22 mouse cellular contexts compared by ENCODE assay signal in genomic region chr4:106244826-106245510, GRCm38 (mm10).
DNase-seq lines count a peak whose midpoint lies in the region; ATAC-seq and TF ChIP-seq lines count a peak whose summit lies in the region.
"Had no signal": no experiment of that assay in that cellular context is flagged by ENCODE, and none has a peak within 500 bp of the region (broad histone marks: within the 10 kb centered on the region; RNA-seq: fewer than 3 reads in every experiment).

No protein-coding gene starts in this region.

- peak; percentile 48; the same call in 1 of the 2 replicates for ATAC-seq in hindbrain, embryonic 16.5 days
- ATAC-seq in hindbrain, embryonic 13.5 days (ENCODE audit: low FRiP score): no peak
- ATAC-seq: forebrain, embryonic 15.5 days; midbrain, embryonic 15.5 days had no signal

- H3K4me1 ChIP-seq in hindbrain, embryonic 16.5 days (ENCODE audit: control insufficient read depth, insufficient read depth, low read depth, low read length): no peaks in the 10 kb centered on the region
- no peaks in the 10 kb centered on the region for H3K4me1 ChIP-seq in hindbrain, embryonic 13.5 days (replicated peaks)
- H3K4me1 ChIP-seq in thymus, adult 2 months (replicated peaks; ENCODE audit: control insufficient read depth, insufficient read depth, low read length): 0 out of 2 replicates have a peak, but pooled peaks cover 4% of the 10 kb centered on the region
- H3K4me1 ChIP-seq: embryonic facial prominence, embryonic 13.5 days; forebrain, embryonic 15.5 days; midbrain, embryonic 15.5 days; neural tube, embryonic 15.5 days; stomach, embryonic 15.5 days had no signal

- peak; percentile 33 for DNase-seq in layer of hippocampus, adult 11-12 months (ENCODE audit: low spot score)
- DNase-seq in layer of hippocampus, adult 9-11 months: no peak
- DNase-seq in right cerebral cortex, postnatal 10 days (ENCODE audit: low spot score in 2 of 2): peak; percentile 46 to 52
- no peak for DNase-seq in right cerebral cortex, postnatal 36 days (ENCODE audit: low spot score in 2 of 2)
- DNase-seq in thymus, adult 2 months: no peak
- DNase-seq in left cerebral cortex, postnatal 25 days (ENCODE audit: low spot score in 2 of 2): no peak
- DNase-seq: adrenal gland, postnatal 14 days; gastrocnemius, postnatal 25 days; heart, postnatal 4 days; lung, postnatal 10 days; right cerebral cortex, postnatal 25 days had no signal

- H3K9ac ChIP-seq in hindbrain, embryonic 16.5 days (ENCODE audit: low read depth, low read length): no peak overlapping the region
- H3K9ac ChIP-seq in hindbrain, embryonic 13.5 days: no peak overlapping the region
- H3K9ac ChIP-seq: embryonic facial prominence, embryonic 13.5 days; forebrain, embryonic 15.5 days; heart, embryonic 13.5 days; midbrain, embryonic 15.5 days; neural tube, embryonic 15.5 days; stomach, embryonic 15.5 days had no signal

- TF ChIP-seq CTCF in thymus, adult 2 months (IDR thresholded peaks at IDR 0.05; ENCODE audit: borderline replicate concordance, control insufficient read depth, extremely low read depth, insufficient read depth, low read length, poor library complexity): no peak

- no peak overlapping the region for H3K4me2 ChIP-seq in hindbrain, embryonic 16.5 days (ENCODE audit: low read length)
- no peak overlapping the region for H3K4me2 ChIP-seq in hindbrain, embryonic 13.5 days
- H3K4me2 ChIP-seq: embryonic facial prominence, embryonic 13.5 days; forebrain, embryonic 15.5 days; heart, embryonic 13.5 days; midbrain, embryonic 15.5 days; neural tube, embryonic 15.5 days; stomach, embryonic 15.5 days had no signal

- H3K9me3 ChIP-seq in hindbrain, embryonic 16.5 days (ENCODE audit: control insufficient read depth, low read length): no peaks in the 10 kb centered on the region
- H3K9me3 ChIP-seq in hindbrain, embryonic 13.5 days: no peaks in the 10 kb centered on the region
- H3K9me3 ChIP-seq: embryonic facial prominence, embryonic 13.5 days; forebrain, embryonic 15.5 days; heart, embryonic 13.5 days; midbrain, embryonic 15.5 days; neural tube, embryonic 15.5 days; stomach, embryonic 15.5 days had no signal

- no peaks in the 10 kb centered on the region for H3K27me3 ChIP-seq in hindbrain, embryonic 16.5 days (replicated peaks; ENCODE audit: control insufficient read depth, insufficient read depth, low read length)
- no peaks in the 10 kb centered on the region for H3K27me3 ChIP-seq in hindbrain, embryonic 13.5 days
- no peaks in the 10 kb centered on the region for H3K27me3 ChIP-seq in thymus, adult 2 months (ENCODE audit: control insufficient read depth, insufficient read depth, low read length)
- H3K27me3 ChIP-seq: CH12.LX; embryonic facial prominence, embryonic 13.5 days; forebrain, embryonic 15.5 days; heart, embryonic 13.5 days; megakaryocyte, embryonic 14.5 days; midbrain, embryonic 15.5 days; neural tube, embryonic 15.5 days; stomach, embryonic 15.5 days had no signal

- WGBS in hindbrain, embryonic 16.5 days: 80% methylated on average over 9 of the region's 9 CpGs
- 90% methylated on average over 9 of the region's 9 CpGs for WGBS in hindbrain, embryonic 13.5 days
- 88% methylated on average over 9 of the region's 9 CpGs for WGBS in thymus, adult 2 months

- no peak overlapping the region for H3K4me3 ChIP-seq in hindbrain, embryonic 16.5 days (ENCODE audit: low read length)
- no peak overlapping the region for H3K4me3 ChIP-seq in hindbrain, embryonic 13.5 days
- H3K4me3 ChIP-seq in thymus, adult 2 months (ENCODE audit: control insufficient read depth, insufficient read depth, low read length): no peak overlapping the region
- H3K4me3 ChIP-seq: embryonic facial prominence, embryonic 13.5 days; forebrain, embryonic 15.5 days; heart, embryonic 13.5 days; left cerebral cortex, adult 2 months; megakaryocyte, embryonic 14.5 days; midbrain, embryonic 15.5 days; neural tube, embryonic 15.5 days; stomach, embryonic 15.5 days had no signal

- intact Hi-C loops in left cerebral cortex, postnatal 25 days (cut with DNase I): loop anchor here (5.0 kb wide), 1 partner anchor 127 kb away; no protein-coding TSS in a partner anchor

- H3K27ac ChIP-seq in hindbrain, embryonic 16.5 days (ENCODE audit: low read depth, low read length): no peak overlapping the region
- no peak overlapping the region for H3K27ac ChIP-seq in hindbrain, embryonic 13.5 days
- H3K27ac ChIP-seq in thymus, adult 2 months (ENCODE audit: control insufficient read depth, insufficient read depth, low read length): no peak overlapping the region
- H3K27ac ChIP-seq: embryonic facial prominence, embryonic 13.5 days; forebrain, embryonic 15.5 days; heart, embryonic 13.5 days; midbrain, embryonic 15.5 days; neural tube, embryonic 15.5 days; stomach, embryonic 15.5 days had no signal

- no peaks in the 10 kb centered on the region for H3K36me3 ChIP-seq in hindbrain, embryonic 16.5 days (ENCODE audit: control insufficient read depth, insufficient read depth, low read length)
- no peaks in the 10 kb centered on the region for H3K36me3 ChIP-seq in hindbrain, embryonic 13.5 days
- H3K36me3 ChIP-seq in thymus, adult 2 months (ENCODE audit: control insufficient read depth, insufficient read depth, low read length): no peaks in the 10 kb centered on the region
- H3K36me3 ChIP-seq: embryonic facial prominence, embryonic 13.5 days; forebrain, embryonic 15.5 days; heart, embryonic 13.5 days; midbrain, embryonic 15.5 days; neural tube, embryonic 15.5 days; stomach, embryonic 15.5 days had no signal

- no peak for TF ChIP-seq POLR2A in thymus, adult 2 months (IDR thresholded peaks at IDR 0.05; ENCODE audit: control insufficient read depth, extremely low read depth, insufficient read depth, low read length, poor library complexity)

Comparison
In these comparisons a context has a peak if more than half of its experiments do, and no peak if none do; other contexts are left out.
1. DNase-seq: peak in layer of hippocampus, adult 11-12 months (single experiment) and right cerebral cortex, postnatal 10 days (2 of 2); none in layer of hippocampus, adult 9-11 months (single experiment), right cerebral cortex, postnatal 36 days (0 of 2), thymus, adult 2 months (single experiment) and left cerebral cortex, postnatal 25 days (0 of 2).